Mouse (Mus musculus) myocyte (in vitro differentiated cells): Measurements from ENCODE around the gene Esrrg. TPM values are rescaled to one million over a fixed set of nuclear protein-coding genes. Genes with fewer than 3 reads are reported as not detected.

Experiments used
- H3K27me3 ChIP-seq: one replicate; pipeline ENCODE4 v1.6.1; 2011; ENCODE audit not compliant: control insufficient read depth, insufficient read depth, insufficient read length
- H3K36me3 ChIP-seq: one replicate; pipeline ENCODE4 v1.6.1; 2011; ENCODE audit not compliant: control insufficient read depth, insufficient read depth
- H3K4me2 ChIP-seq: one replicate; pipeline ENCODE4 v1.6.1; 2011; ENCODE audit warnings: low read depth, control low read depth
- H3K4me3 ChIP-seq: one replicate; pipeline ENCODE4 v1.5.1; 2011; ENCODE audit warnings: mild to moderate bottlenecking, control low read depth, moderate library complexity
- H3K79me2 ChIP-seq: one replicate; pipeline ENCODE4 v1.6.1; 2011; ENCODE audit not compliant: control insufficient read depth, insufficient read depth
- H3ac ChIP-seq: one replicate; pipeline ENCODE4 v1.6.1; 2011; ENCODE audit not compliant: control insufficient read depth, insufficient read length
- CEBPB ChIP-seq: IDR thresholded peaks from 2 replicates; pipeline ENCODE4 v1.6.1; 2011; ENCODE audit warnings: mild to moderate bottlenecking, moderate library complexity; ENCODE audit not compliant: poor library complexity, insufficient read depth, severe bottlenecking
- E2F4 ChIP-seq: IDR thresholded peaks from one replicate; pipeline ENCODE4 v1.6.1; 2011; ENCODE audit warnings: mild to moderate bottlenecking, control low read depth, moderate library complexity; ENCODE audit not compliant: insufficient read depth
- MAX ChIP-seq: IDR thresholded peaks from one replicate; pipeline ENCODE4 v1.6.1; 2011; ENCODE audit warnings: low read depth, mild to moderate bottlenecking, control low read depth
- MYOD1 ChIP-seq, 3 experiments: IDR thresholded peaks; one replicate each; pipeline ENCODE4 v1.6.1; 2011; ENCODE audit warnings: control low read depth in 2 of 3, low read depth in 2 of 3, mild to moderate bottlenecking in 2 of 3, moderate library complexity in 1 of 3; ENCODE audit not compliant: insufficient read length in 2 of 3, control insufficient read depth in 1 of 3
- MYOG ChIP-seq, 3 experiments: IDR thresholded peaks; one replicate each; pipeline ENCODE4 v1.6.1; 2011; ENCODE audit warnings: control low read depth in 2 of 3, low read depth in 2 of 3, mild to moderate bottlenecking in 2 of 3; ENCODE audit not compliant: insufficient read length in 2 of 3, control insufficient read depth in 1 of 3, insufficient read depth in 1 of 3
- POLR2A ChIP-seq: IDR thresholded peaks from one replicate; pipeline ENCODE4 v1.6.1; 2011; ENCODE audit warnings: low read depth, mild to moderate bottlenecking, control low read depth, moderate library complexity; ENCODE audit not compliant: insufficient read length
- POLR2AphosphoS2 ChIP-seq: IDR thresholded peaks from one replicate; pipeline ENCODE4 v1.6.1; 2011; ENCODE audit warnings: low read depth, control low read depth; ENCODE audit not compliant: insufficient read length
- REST ChIP-seq: IDR thresholded peaks from one replicate; pipeline ENCODE4 v1.6.1; 2011; ENCODE audit warnings: mild to moderate bottlenecking, control low read depth, moderate library complexity; ENCODE audit not compliant: insufficient read depth, insufficient read length
- SRF ChIP-seq: IDR thresholded peaks from one replicate; pipeline ENCODE4 v1.6.1; 2011; ENCODE audit warnings: low read depth; ENCODE audit not compliant: control insufficient read depth, insufficient read length
- TCF12 ChIP-seq: IDR thresholded peaks from one replicate; pipeline ENCODE4 v1.6.1; 2011; ENCODE audit warnings: mild to moderate bottlenecking, control low read depth; ENCODE audit not compliant: poor library complexity, insufficient read depth, severe bottlenecking
- TCF3 ChIP-seq: IDR thresholded peaks from one replicate; pipeline ENCODE4 v1.6.1; 2011; ENCODE audit warnings: low read depth, control low read depth; ENCODE audit not compliant: insufficient read length
- USF1 ChIP-seq: IDR thresholded peaks from one replicate; pipeline ENCODE4 v1.6.1; 2011; ENCODE audit warnings: low read depth, mild to moderate bottlenecking, control low read depth, moderate library complexity
- polyA plus RNA-seq: library from polyadenylated mRNA; unstranded; fragments of >200 nt; fragmentation: generic; extraction: Trizol; gene quantifications from one replicate; pipeline ENCODE4 v1.2.1, GENCODE M21; 2012; ENCODE audit warnings: missing spikeins

Esrrg gene
- polyA plus RNA-seq, 1 experiment: 0.20 TPM

- Histone ChIP-seq H3K4me2 (no peak overlapping the region), H3K4me3 (no peak overlapping the region), H3ac (no peak overlapping the region), H3K36me3 (no peaks in the 10 kb centered on the region), H3K27me3 (no peaks in the 10 kb centered on the region), H3K79me2 (no peaks in the 10 kb centered on the region)
- TF ChIP-seq TCF3 (no peak), TCF12 (no peak), REST (no peak), E2F4 (no peak), MAX (no peak), CEBPB (no peak), USF1 (no peak)
Measured at GRCm38 (mm10) chr1:187653390-187653789, 44.8 kb downstream of the Esrrg start.

- no peak overlapping the region for H3K4me3 ChIP-seq
- TF ChIP-seq MAX (no peak), POLR2AphosphoS2 (no peak), SRF (no peak), REST (no peak), USF1 (no peak)
- H3K36me3 ChIP-seq: no peaks in the 10 kb centered on the region
- no peaks in the 10 kb centered on the region for H3K27me3 ChIP-seq
- H3K79me2 ChIP-seq: no peaks in the 10 kb centered on the region
- no peak overlapping the region for H3ac ChIP-seq
- H3K4me2 ChIP-seq: no peak overlapping the region
Measured at GRCm38 (mm10) chr1:187660963-187661362, 52.4 kb downstream of the Esrrg start.

DNA sequence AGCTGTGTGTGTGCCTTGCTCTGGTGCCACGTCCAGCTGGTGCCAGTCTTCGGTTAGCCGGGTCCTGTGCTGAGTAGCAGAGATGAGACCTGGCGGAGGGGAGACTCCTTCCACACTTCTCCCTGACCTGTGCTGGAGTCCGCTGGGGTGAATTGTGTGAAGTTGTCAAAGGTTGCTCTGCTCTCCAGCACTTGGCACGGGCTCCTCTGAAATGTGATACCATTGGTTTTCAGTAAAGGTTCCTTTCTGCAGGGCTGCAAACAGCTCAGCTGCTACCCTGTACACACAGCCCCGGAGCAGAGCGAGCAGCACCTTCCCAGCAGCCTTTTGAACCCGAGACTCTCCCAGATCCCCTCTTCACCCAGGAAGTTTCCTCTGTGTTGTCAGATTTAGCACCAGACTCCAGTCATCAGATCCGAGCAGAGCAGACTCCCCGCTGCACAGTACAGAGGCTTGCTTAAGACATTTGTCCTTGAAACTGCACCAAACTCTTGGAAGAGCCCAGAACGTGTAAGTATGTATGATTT lies 53.6 kb downstream of the Esrrg start:
- H3K79me2 ChIP-seq: no peaks in the 10 kb centered on the region
- H3ac ChIP-seq: no peak overlapping the region
- H3K27me3 ChIP-seq: no peaks in the 10 kb centered on the region
- H3K4me2 ChIP-seq: peak overlapping the region; percentile 10
- H3K4me3 ChIP-seq: no peak overlapping the region
- TF ChIP-seq POLR2A: no peak
- no peak for TF ChIP-seq SRF
- TF ChIP-seq TCF12: no peak
- no peak for TF ChIP-seq MYOD1 (IDR thresholded peaks at IDR 0.05; ENCODE audit: control insufficient read depth in 1 of 3, insufficient read length in 2 of 3, low read depth in 2 of 3)
- TF ChIP-seq MYOG (IDR thresholded peaks at IDR 0.05; ENCODE audit: control insufficient read depth in 1 of 3, insufficient read depth in 1 of 3, insufficient read length in 2 of 3, low read depth in 2 of 3): no peak
- no peak for TF ChIP-seq POLR2AphosphoS2
- no peak for TF ChIP-seq E2F4
- no peak for TF ChIP-seq TCF3
- no peak for TF ChIP-seq CEBPB
- TF ChIP-seq USF1: no peak
- TF ChIP-seq REST: no peak
- TF ChIP-seq MAX: no peak
- no peaks in the 10 kb centered on the region for H3K36me3 ChIP-seq

GRCm38 (mm10) chr1:187663376-187663775 lies 54.8 kb downstream of the Esrrg start:
- no peak for TF ChIP-seq REST
- TF ChIP-seq CEBPB: no peak
- TF ChIP-seq MAX: no peak
- no peak for TF ChIP-seq TCF12
- TF ChIP-seq TCF3: no peak
- TF ChIP-seq USF1: no peak
- TF ChIP-seq POLR2AphosphoS2: no peak
- TF ChIP-seq E2F4: no peak
- TF ChIP-seq MYOD1 (IDR thresholded peaks at IDR 0.05; ENCODE audit: control insufficient read depth in 1 of 3, insufficient read length in 2 of 3, low read depth in 2 of 3): no peak
- no peak for TF ChIP-seq POLR2A
- TF ChIP-seq MYOG (IDR thresholded peaks at IDR 0.05; ENCODE audit: control insufficient read depth in 1 of 3, insufficient read depth in 1 of 3, insufficient read length in 2 of 3, low read depth in 2 of 3): no peak
- no peak for TF ChIP-seq SRF
- no peak overlapping the region for H3ac ChIP-seq
- H3K27me3 ChIP-seq: no peaks in the 10 kb centered on the region
- H3K4me2 ChIP-seq: no peak overlapping the region
- H3K79me2 ChIP-seq: no peaks in the 10 kb centered on the region
- no peak overlapping the region for H3K4me3 ChIP-seq
- no peaks in the 10 kb centered on the region for H3K36me3 ChIP-seq

DNA sequence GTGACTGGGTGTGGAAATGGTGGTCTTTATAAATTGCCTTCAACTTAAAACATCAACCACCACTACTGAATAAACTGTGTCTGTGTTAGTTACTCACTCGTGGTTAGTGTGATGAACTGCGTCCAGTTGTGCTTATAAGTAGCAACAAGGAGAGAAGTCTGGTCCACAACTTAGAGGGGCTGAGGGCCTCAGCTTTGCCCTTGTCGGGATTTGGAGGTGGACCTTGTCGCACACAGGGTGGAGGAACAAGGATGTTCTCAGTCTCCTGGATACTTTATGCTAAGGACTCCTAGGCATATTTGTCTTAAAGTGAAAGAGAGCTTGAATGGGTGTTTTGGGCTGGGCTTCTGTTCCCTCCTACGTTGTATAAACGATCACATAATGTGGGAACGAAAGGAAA lies 55.7 kb downstream of the Esrrg start:
- Histone ChIP-seq H3K79me2 (no peaks in the 10 kb centered on the region), H3K36me3 (no peaks in the 10 kb centered on the region), H3ac (no peak overlapping the region), H3K4me2 (no peak overlapping the region), H3K27me3 (no peaks in the 10 kb centered on the region), H3K4me3 (no peak overlapping the region)
- TF ChIP-seq MAX (no peak), TCF12 (no peak), REST (no peak), TCF3 (no peak), MYOG (IDR thresholded peaks at IDR 0.05; ENCODE audit: control insufficient read depth in 1 of 3, insufficient read depth in 1 of 3, insufficient read length in 2 of 3, low read depth in 2 of 3) (no peak), POLR2AphosphoS2 (no peak), CEBPB (no peak), POLR2A (no peak)
